Mouse (Mus musculus) stomach, embryonic 15.5 days (tissue): Measurements from ENCODE around the gene Gm11116. TPM values are rescaled to one million over a fixed set of nuclear protein-coding genes. Genes with fewer than 3 reads are reported as not detected.
"Not testable (repeated sequence)": the region's sequence is repeated elsewhere in the genome, so short reads cannot be mapped to it uniquely, and the experiment has no call there.

Experiments used
- ATAC-seq: fragments of 200-750 bp; cut with Nextera tagmentation; 2 replicates; pipeline ENCODE4 v1.8.0; 2017; ENCODE audit warnings: low read depth, moderate number of reproducible peaks, moderate TSS enrichment; ENCODE audit not compliant: insufficient read depth, low FRiP score
- H3K27ac ChIP-seq: fragments of 300-500 bp; sonication (generic); 2 replicates; pipeline ENCODE4 v1.5.1; 2015; ENCODE audit warnings: mild to moderate bottlenecking, inconsistent platforms
- H3K27me3 ChIP-seq: fragments of 300-500 bp; sonication (generic); replicated peaks from 2 replicates; pipeline ENCODE4 v1.6.1; 2015; ENCODE audit warnings: inconsistent platforms
- H3K36me3 ChIP-seq: fragments of 300-500 bp; sonication (generic); 2 replicates; pipeline ENCODE4 v1.6.1; 2015; ENCODE audit warnings: inconsistent platforms
- H3K4me1 ChIP-seq: fragments of 300-500 bp; sonication (generic); 2 replicates; pipeline ENCODE4 v1.6.1; 2015; ENCODE audit warnings: inconsistent platforms
- H3K4me2 ChIP-seq: fragments of 300-500 bp; sonication (generic); 2 replicates; pipeline ENCODE4 v1.6.1; 2015; ENCODE audit warnings: mild to moderate bottlenecking, inconsistent platforms
- H3K4me3 ChIP-seq: fragments of 300-500 bp; sonication (generic); replicated peaks from 2 replicates; pipeline ENCODE4 v1.5.1; 2015; ENCODE audit warnings: inconsistent platforms
- H3K9ac ChIP-seq: fragments of 300-500 bp; sonication (generic); 2 replicates; pipeline ENCODE4 v1.6.1; 2015; ENCODE audit warnings: inconsistent platforms
- H3K9me3 ChIP-seq: fragments of 300-500 bp; sonication (generic); 2 replicates; pipeline ENCODE4 v1.6.1; 2016; ENCODE audit warnings: inconsistent platforms
- WGBS: fragments of 180-500 bp; shearing (Covaris S2); methylation state at CpG from one replicate; pipeline ENCODE4 v1.1.7; 2015; 5-methylcytosine and 5-hydroxymethylcytosine counted together
- polyA plus RNA-seq: library from polyadenylated mRNA; unstranded; fragments of >200 nt; fragmentation: Nextera tagmentation; extraction: Ambion mirVana; gene quantifications from 2 replicates; pipeline ENCODE4 v1.2.1, GENCODE M21; 2015

Gene Gm11116
- polyA plus RNA-seq, result not detected in 2 replicates

DNA sequence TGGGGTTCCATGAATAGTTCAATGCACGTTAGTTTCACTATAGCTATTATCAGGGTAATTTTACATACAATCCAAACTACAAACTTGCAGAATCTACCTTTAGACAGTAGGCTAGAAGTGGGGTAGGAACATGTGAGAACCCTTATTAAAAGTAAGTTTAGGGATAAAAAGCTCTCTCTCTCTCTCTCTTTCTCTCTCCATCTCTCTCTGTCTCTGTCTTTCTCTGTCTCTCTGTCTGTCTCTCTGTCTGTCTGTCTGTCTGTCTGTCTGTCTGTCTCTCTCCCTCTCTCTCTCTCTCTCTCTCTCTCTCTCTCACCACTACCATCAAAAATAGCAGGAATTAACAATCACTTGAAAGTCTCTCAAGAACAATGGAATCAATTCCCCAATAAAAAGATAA, at the start of gene Gm11116:
Gene Gm11116, minus strand, starts transcription at position 101 of the 400 bp plus-strand sequence.
- Histone ChIP-seq H3K9ac (no peak within 1 kb of the TSS), H3K4me2 (no peak within 1 kb of the TSS), H3K36me3 (no peaks in the 10 kb centered on the region), H3K4me1 (no peaks in the 10 kb centered on the region), H3K27me3 (no peaks in the 10 kb centered on the region), H3K9me3 (no peaks in the 10 kb centered on the region), H3K27ac (no peak within 1 kb of the TSS), H3K4me3 (no peak within 1 kb of the TSS)
- no peak for ATAC-seq
- WGBS, result 72% methylated on average over 1 of the region's 1 CpGs

DNA sequence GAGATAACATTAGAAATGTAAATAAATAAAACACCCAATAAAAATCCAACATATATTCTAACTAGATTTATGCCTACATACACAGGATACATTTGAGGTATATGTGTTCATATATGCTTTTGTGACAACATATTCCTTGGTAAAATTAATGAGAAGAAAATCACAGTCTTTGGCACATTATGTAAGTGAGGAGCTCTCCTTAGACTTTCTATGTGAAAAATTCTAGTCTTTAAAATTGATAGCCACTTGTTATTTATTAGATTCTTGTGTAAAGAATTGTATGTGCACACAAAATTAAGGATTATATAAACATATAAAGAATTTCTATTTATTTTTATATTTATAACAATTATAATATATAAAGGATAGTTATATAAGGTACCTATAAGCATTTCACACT, 42.7 kb upstream of the Gm11116 start, which contains the start of gene Gm11115:
Gene Gm11115, minus strand, starts transcription at position 101 of the 400 bp plus-strand sequence.
- Histone ChIP-seq H3K9me3 (no peaks in the 10 kb centered on the region), H3K27ac (no peak within 1 kb of the TSS), H3K36me3 (no peaks in the 10 kb centered on the region), H3K27me3 (no peaks in the 10 kb centered on the region), H3K4me2 (no peak within 1 kb of the TSS), H3K4me1 (no peaks in the 10 kb centered on the region), H3K4me3 (no peak within 1 kb of the TSS), H3K9ac (no peak within 1 kb of the TSS)
- ATAC-seq, result no peak

DNA sequence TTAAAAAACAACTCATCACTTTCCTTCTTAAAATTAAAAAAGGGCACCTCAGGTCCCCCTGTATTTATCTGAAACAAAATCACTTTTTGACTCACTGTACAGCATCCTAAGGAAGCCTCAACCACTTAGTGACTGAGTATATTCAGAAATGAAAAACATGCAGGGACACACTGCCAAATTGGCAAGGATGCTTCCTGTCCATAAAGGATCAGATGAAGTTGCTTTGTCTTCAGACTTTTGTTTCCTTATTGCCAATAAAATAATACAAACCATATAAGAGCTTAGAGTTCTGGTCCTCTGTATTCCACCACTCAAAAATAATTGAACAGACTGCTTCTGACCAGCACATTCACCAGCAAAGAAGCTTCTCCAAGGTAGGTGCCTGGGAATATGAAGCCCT, 25.1 kb downstream of the Gm11116 start, which contains the start of gene Smr2:
Gene Smr2, plus strand, starts transcription at position 301 of the 400 bp plus-strand sequence.
- ATAC-seq, H3K36me3 ChIP-seq, H3K27me3 ChIP-seq, H3K9ac ChIP-seq, H3K27ac ChIP-seq, H3K4me2 ChIP-seq, H3K4me3 ChIP-seq, H3K4me1 ChIP-seq, H3K9me3 ChIP-seq: not testable (repeated sequence)

Other genes with a start within 250 kb of the Gm11116 start
- gene Odam, start 226.5 kb downstream of the Gm11116 start, polyA plus RNA-seq, result not detected in 2 replicates
- gene Csn3, start 186.0 kb downstream of the Gm11116 start, polyA plus RNA-seq, result 0.13 and 0.22 TPM in 2 replicates
- gene 2310003L06Rik, start 142.1 kb downstream of the Gm11116 start, polyA plus RNA-seq, result not detected in 2 replicates
- gene Gm28434, start 142.0 kb downstream of the Gm11116 start, polyA plus RNA-seq, result not detected in 2 replicates
- not detected in 2 replicates for gene Cabs1, start 132.1 kb downstream of the Gm11116 start, polyA plus RNA-seq
- not detected in 2 replicates for gene Smr3a, start 109.0 kb downstream of the Gm11116 start, polyA plus RNA-seq
- gene Smr2, start 25.0 kb downstream of the Gm11116 start, polyA plus RNA-seq, result not detected in 2 replicates
- not detected in 2 replicates for gene Gm11115, start 42.6 kb upstream of the Gm11116 start, polyA plus RNA-seq
- not detected in 2 replicates for gene Gm7714, start 157.4 kb upstream of the Gm11116 start, polyA plus RNA-seq
- not detected in 2 replicates for gene Prol1, start 205.8 kb upstream of the Gm11116 start, polyA plus RNA-seq